Mouse (Mus musculus) brain, embryonic 14.5 days (tissue): ENCODE results near the gene Gm3752. TPM values are rescaled to one million over a fixed set of nuclear protein-coding genes. Genes with fewer than 3 reads are reported as not detected.
"Not testable (repeated sequence)": the region's sequence is repeated elsewhere in the genome, so short reads cannot be mapped to it uniquely, and the experiment has no call there.

Experiments used
- DNase-seq: peaks from one replicate; pipeline ENCODE4 v3.0.0-alpha.2; 2011; ENCODE audit warnings: low read depth
- polyA plus RNA-seq: library from polyadenylated mRNA; depleted of rRNA; stranded (reverse); fragments of >200 nt; gene quantifications from 2 replicates; pipeline ENCODE4 v1.2.3, GENCODE M21; 2012; rRNA removed

Gm3752 gene
- polyA plus RNA-seq = 11.7 and 12.1 TPM in 2 replicates

DNA sequence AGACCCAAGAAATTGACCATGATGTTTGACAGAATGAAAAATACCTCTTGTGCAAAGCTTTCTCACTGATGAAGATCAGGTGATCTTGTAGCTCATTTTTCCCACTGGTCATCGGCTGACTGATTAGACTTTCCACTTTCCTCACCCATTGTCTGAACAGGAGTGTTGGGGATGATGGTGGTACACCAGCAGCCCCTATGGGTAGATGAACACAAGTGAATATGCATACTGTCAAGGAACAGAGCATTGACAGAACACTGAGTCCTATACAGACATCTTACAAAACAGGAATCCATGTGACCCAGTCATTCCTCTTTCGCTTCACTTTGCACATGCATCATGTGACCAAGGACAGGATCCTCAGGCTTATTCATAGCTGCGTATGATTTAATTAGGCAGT is at the start of gene Gm3752:
Gm3752 (minus strand) TSS at position 101 of the 400 bp plus-strand sequence.
- not testable (repeated sequence) for DNase-seq

DNA sequence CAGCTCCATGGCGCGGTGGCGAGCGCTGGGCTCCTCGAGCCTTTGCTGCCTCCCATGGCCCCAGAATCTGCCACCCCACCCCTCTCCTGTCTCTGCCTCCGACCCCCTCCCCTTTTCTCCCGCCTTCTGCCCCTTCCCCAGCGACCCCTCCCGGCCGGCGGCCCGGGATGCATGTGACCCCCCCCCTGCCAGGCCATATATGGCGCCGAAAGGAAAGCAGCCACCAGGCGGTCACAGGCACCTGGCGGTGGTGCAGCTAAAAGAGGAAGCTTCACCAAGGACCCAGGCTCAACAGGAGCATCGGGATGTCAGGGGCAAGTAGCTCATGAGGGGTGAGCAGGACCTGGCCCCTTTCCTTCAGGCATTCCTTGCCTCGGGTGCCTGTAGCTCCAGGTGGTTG is 5.2 kb upstream of the Gm3752 start:
- peak; percentile 22 for DNase-seq

GRCm38 (mm10) chr14:7450817-7451216 is 32.7 kb downstream of the Gm3752 start, which contains the start of gene Gm3755:
Gene Gm3755, minus strand, starts transcription at chr14:7450917.
- DNase-seq = not testable (repeated sequence)

DNA sequence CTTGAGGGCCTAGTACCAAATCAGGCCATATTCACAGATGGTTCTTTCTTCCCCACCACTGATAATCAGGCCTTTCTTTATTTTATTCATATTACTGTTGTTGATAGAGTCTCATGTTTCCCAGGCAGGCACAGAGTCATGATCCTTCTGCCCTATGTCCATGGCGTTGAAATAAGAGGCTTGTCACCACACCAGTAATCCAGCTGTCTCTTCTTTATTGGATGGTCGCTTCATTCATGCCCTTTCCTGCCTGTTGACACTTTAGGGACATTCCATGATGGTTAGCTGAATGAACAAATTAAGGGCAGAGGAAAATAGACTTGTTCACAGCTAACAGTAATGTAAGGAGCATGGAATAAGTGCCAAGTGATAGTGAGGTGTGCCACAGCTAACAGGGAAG is 61.1 kb downstream of the Gm3752 start:
- not testable (repeated sequence) for DNase-seq

Other genes with a start within 250 kb of the Gm3752 start
- gene Gm3727, start 219.0 kb downstream of the Gm3752 start, polyA plus RNA-seq = not detected in 2 replicates
- gene Gm3739, start 168.7 kb downstream of the Gm3752 start, polyA plus RNA-seq = 6.4 and 7.9 TPM in 2 replicates
- not detected in 2 replicates for gene Gm5797, start 151.4 kb downstream of the Gm3752 start, polyA plus RNA-seq
- not detected in 2 replicates for gene Gm8374, start 118.6 kb downstream of the Gm3752 start, polyA plus RNA-seq
- gene Gm3755, start 32.8 kb downstream of the Gm3752 start, polyA plus RNA-seq = 0.15 TPM in 1 of 2 replicates, not detected in the other
- gene Gm3558, start 84.8 kb upstream of the Gm3752 start, polyA plus RNA-seq = 4.6 TPM in 2 replicates
- gene Gm10338, start 111.8 kb upstream of the Gm3752 start, polyA plus RNA-seq = not detected in 2 replicates
- gene Gm10128, start 160.2 kb upstream of the Gm3752 start, polyA plus RNA-seq = not detected in 2 replicates